Mouse (Mus musculus) right cerebral cortex, postnatal 10 days (tissue): ENCODE measurements at regions not wholly inside any gene's neighbourhood (a gene's known extent, or its start where the extent isn't known, plus 50 kb on each side); places are given as distances from the start of the nearest gene placed in this dataset.
A peak's percentile ranks its signal among the peaks of the same experiment; 100 is the strongest.

ENCODE experiments used
- DNase-seq, 2 experiments: peaks; one replicate each; pipeline ENCODE4 v3.0.0; 2021; ENCODE audit warnings: low spot score in 2 of 2

- peak; percentile 47 to 51 for DNase-seq
Observed at GRCm38 (mm10) chr9:113305761-113306160, 402.3 kb downstream of the Pdcd6ip start.

- no peak for DNase-seq
Observed at GRCm38 (mm10) chr9:113302429-113302828, 405.6 kb downstream of the Pdcd6ip start.

- DNase-seq = peak; percentile 80 to 83
Observed at GRCm38 (mm10) chr9:113300846-113301245, 407.2 kb downstream of the Pdcd6ip start.

GRCm38 (mm10) chr9:113299900-113300299 is 408.2 kb downstream of the Pdcd6ip start:
- DNase-seq = peak in 1 of 2 experiments; percentile 42

GRCm38 (mm10) chr9:113295850-113296467 is 412.1 kb downstream of the Pdcd6ip start:
- DNase-seq = no peak

GRCm38 (mm10) chr9:113287397-113287796 is 420.7 kb downstream of the Pdcd6ip start:
- peak in 1 of 2 experiments; percentile 43 for DNase-seq

GRCm38 (mm10) chr9:113283244-113283643 is 424.8 kb downstream of the Pdcd6ip start:
- DNase-seq = no peak

GRCm38 (mm10) chr9:113270595-113270994 is 437.5 kb downstream of the Pdcd6ip start:
- no peak for DNase-seq

- DNase-seq = no peak
Observed at GRCm38 (mm10) chr9:113267696-113268095, 440.4 kb downstream of the Pdcd6ip start.

- peak; percentile 68 to 80 for DNase-seq
Observed at GRCm38 (mm10) chr9:113263636-113264035, 444.4 kb downstream of the Pdcd6ip start.

- peak in 1 of 2 experiments; percentile 23 for DNase-seq
Observed at GRCm38 (mm10) chr9:113260296-113260695, 447.8 kb downstream of the Pdcd6ip start.

- peak in 1 of 2 experiments; percentile 15 for DNase-seq
Observed at GRCm38 (mm10) chr9:113258556-113258955, 449.5 kb downstream of the Pdcd6ip start.

- DNase-seq = peak; percentile 72 to 88
Observed at GRCm38 (mm10) chr9:113248703-113249274, 459.3 kb downstream of the Pdcd6ip start.

- peak; percentile 73 to 90 for DNase-seq
Observed at GRCm38 (mm10) chr9:113247950-113248349, 460.1 kb downstream of the Pdcd6ip start.

GRCm38 (mm10) chr9:113243870-113244269 is 464.2 kb downstream of the Pdcd6ip start:
- DNase-seq = peak in 1 of 2 experiments; percentile 9

GRCm38 (mm10) chr9:113233370-113233769 is 474.7 kb downstream of the Pdcd6ip start:
- no peak for DNase-seq

- DNase-seq = peak in 1 of 2 experiments; percentile 27
Observed at GRCm38 (mm10) chr9:113229391-113229790, 478.7 kb downstream of the Pdcd6ip start.

GRCm38 (mm10) chr9:113213930-113214329 is 494.1 kb downstream of the Pdcd6ip start:
- DNase-seq = peak in 1 of 2 experiments; percentile 24

GRCm38 (mm10) chr9:113212389-113212788 is 495.7 kb downstream of the Pdcd6ip start:
- no peak for DNase-seq

GRCm38 (mm10) chr9:113208181-113208580 is 499.9 kb downstream of the Pdcd6ip start:
- no peak for DNase-seq

GRCm38 (mm10) chr9:113199241-113199640 is 508.8 kb downstream of the Pdcd6ip start:
- DNase-seq = peak in 1 of 2 experiments; percentile 44

- DNase-seq = no peak
Observed at GRCm38 (mm10) chr9:113195556-113195955, 512.5 kb downstream of the Pdcd6ip start.

GRCm38 (mm10) chr9:113192773-113193172 is 515.3 kb downstream of the Pdcd6ip start:
- DNase-seq = no peak
